Mouse (Mus musculus): ENCODE results near the gene Mvp. TPM values are rescaled to one million over a fixed set of nuclear protein-coding genes. Genes with fewer than 3 reads are reported as not detected.

Gene Mvp
- polyA plus RNA-seq, 1 experiment from 2014 or later = 10.9 TPM

GRCm38 (mm10) chr7:126951741-126952140, 62.7 kb downstream of the Mvp start:
- H3K27me3 ChIP-seq (ENCODE audit: insufficient read depth, low read length) = peaks cover 31% of the 10 kb centered on the region
- no peak overlapping the region for H3K27ac ChIP-seq (ENCODE audit: low read depth)
- 28% methylated on average over 4 of the region's 4 CpGs for WGBS (ENCODE audit: insufficient replicate concordance)
- H3K9me3 ChIP-seq (ENCODE audit: low read length) = no peaks in the 10 kb centered on the region
- H3K4me2 ChIP-seq (ENCODE audit: low read depth, low read length) = no peak overlapping the region
- no peak for ATAC-seq
- no peak for DNase-seq
- no peaks in the 10 kb centered on the region for H3K36me3 ChIP-seq (replicated peaks; ENCODE audit: insufficient read depth, low read length)
- H3K9ac ChIP-seq (replicated peaks) = no peak overlapping the region
- peaks cover 16% of the 10 kb centered on the region for H3K4me1 ChIP-seq (ENCODE audit: insufficient read depth)
- no peak for TF ChIP-seq CTCF (IDR thresholded peaks at IDR 0.05; ENCODE audit: low read depth)
- TF ChIP-seq EP300 (IDR thresholded peaks at IDR 0.05; ENCODE audit: low read depth) = no peak
- no peak overlapping the region for H3K4me3 ChIP-seq (ENCODE audit: low read depth, low read length)

GRCm38 (mm10) chr7:126950647-126951615, 63.5 kb downstream of the Mvp start:
- ATAC-seq (no peak), DNase-seq (no peak)
- WGBS (ENCODE audit: insufficient replicate concordance) = 8% methylated on average over 26 of the region's 26 CpGs
- peaks cover 16% of the 10 kb centered on the region for H3K4me1 ChIP-seq (ENCODE audit: insufficient read depth)
- H3K4me2 ChIP-seq (ENCODE audit: low read depth, low read length) = 0 out of 2 replicates have a peak overlapping the region, but pooled peaks have one; percentile 81
- no peak overlapping the region for H3K4me3 ChIP-seq (ENCODE audit: low read depth, low read length)
- H3K9me3 ChIP-seq (ENCODE audit: low read length) = no peaks in the 10 kb centered on the region
- no peak overlapping the region for H3K9ac ChIP-seq (replicated peaks)
- no peak overlapping the region for H3K27ac ChIP-seq (ENCODE audit: low read depth)
- H3K36me3 ChIP-seq (replicated peaks; ENCODE audit: insufficient read depth, low read length) = 0 out of 2 replicates have a peak, but pooled peaks cover under 1% of the 10 kb centered on the region
- peaks cover 31% of the 10 kb centered on the region for H3K27me3 ChIP-seq (ENCODE audit: insufficient read depth, low read length)
- no peak for TF ChIP-seq EP300 (IDR thresholded peaks at IDR 0.05; ENCODE audit: low read depth)
- no peak for TF ChIP-seq CTCF (IDR thresholded peaks at IDR 0.05; ENCODE audit: low read depth)

GRCm38 (mm10) chr7:126949793-126950646, 64.4 kb downstream of the Mvp start, which contains the start of gene Sez6l2:
TSS of gene Sez6l2 (plus strand) at chr7:126950563.
- Histone ChIP-seq H3K27ac (ENCODE audit: low read depth) (no peak within 1 kb of the TSS), H3K36me3 (replicated peaks; ENCODE audit: insufficient read depth, low read length) (0 out of 2 replicates have a peak, but pooled peaks cover 3% of the 10 kb centered on the region), H3K27me3 (ENCODE audit: insufficient read depth, low read length) (peaks cover 31% of the 10 kb centered on the region), H3K9ac (replicated peaks) (no peak within 1 kb of the TSS), H3K4me3 (ENCODE audit: low read depth, low read length) (peak within 1 kb of the TSS; percentile 46), H3K4me2 (ENCODE audit: low read depth, low read length) (peak within 1 kb of the TSS; percentile 81), H3K4me1 (ENCODE audit: insufficient read depth) (peaks cover 16% of the 10 kb centered on the region), H3K9me3 (ENCODE audit: low read length) (no peaks in the 10 kb centered on the region)
- DNase-seq (peak; percentile 94), ATAC-seq (peak; percentile 87)
- 2% methylated on average over 42 of the region's 42 CpGs for WGBS (ENCODE audit: insufficient replicate concordance)
- TF ChIP-seq EP300 (IDR thresholded peaks at IDR 0.05; ENCODE audit: low read depth) (no peak), CTCF (IDR thresholded peaks at IDR 0.05; ENCODE audit: low read depth) (0 out of 2 replicates have a peak, but pooled peaks have one; percentile 6)

- TF ChIP-seq EP300 (IDR thresholded peaks at IDR 0.05; ENCODE audit: low read depth) = no peak
- TF ChIP-seq CTCF (IDR thresholded peaks at IDR 0.05; ENCODE audit: low read depth) = no peak
- H3K27me3 ChIP-seq (ENCODE audit: insufficient read depth, low read length) = peaks cover 31% of the 10 kb centered on the region
- peak within 1 kb of the TSS; percentile 81 for H3K4me2 ChIP-seq (ENCODE audit: low read depth, low read length)
- DNase-seq (no peak), ATAC-seq (peak; percentile 50; the same call in 1 of the 2 replicates)
- peak within 1 kb of the TSS; percentile 46 for H3K4me3 ChIP-seq (ENCODE audit: low read depth, low read length)
- no peaks in the 10 kb centered on the region for H3K9me3 ChIP-seq (ENCODE audit: low read length)
- WGBS (ENCODE audit: insufficient replicate concordance) = 2% methylated on average over 19 of the region's 21 CpGs
- H3K36me3 ChIP-seq (replicated peaks; ENCODE audit: insufficient read depth, low read length) = 0 out of 2 replicates have a peak, but pooled peaks cover 3% of the 10 kb centered on the region
- no peak within 1 kb of the TSS for H3K27ac ChIP-seq (ENCODE audit: low read depth)
- peaks cover 16% of the 10 kb centered on the region for H3K4me1 ChIP-seq (ENCODE audit: insufficient read depth)
- H3K9ac ChIP-seq (replicated peaks) = no peak within 1 kb of the TSS
Observed at GRCm38 (mm10) chr7:126949403-126949792, 65.0 kb downstream of the Mvp start, which contains the start of gene Asphd1. TSS of gene Asphd1 (minus strand) at chr7:126949582.

- TF ChIP-seq CTCF (IDR thresholded peaks at IDR 0.05; ENCODE audit: low read depth) (no peak), EP300 (IDR thresholded peaks at IDR 0.05; ENCODE audit: low read depth) (no peak)
- Histone ChIP-seq H3K9me3 (ENCODE audit: low read length) (no peaks in the 10 kb centered on the region), H3K9ac (replicated peaks) (no peak overlapping the region), H3K27me3 (ENCODE audit: insufficient read depth, low read length) (peaks cover 31% of the 10 kb centered on the region), H3K36me3 (replicated peaks; ENCODE audit: insufficient read depth, low read length) (peaks cover 6% of the 10 kb centered on the region; the same call in 1 of the 2 replicates), H3K4me1 (ENCODE audit: insufficient read depth) (peaks cover 16% of the 10 kb centered on the region), H3K4me3 (ENCODE audit: low read depth, low read length) (no peak overlapping the region), H3K27ac (ENCODE audit: low read depth) (no peak overlapping the region), H3K4me2 (ENCODE audit: low read depth, low read length) (no peak overlapping the region)
- 82% methylated on average over 10 of the region's 10 CpGs for WGBS (ENCODE audit: insufficient replicate concordance)
- no peak for ATAC-seq
- DNase-seq = no peak
Observed at GRCm38 (mm10) chr7:126948626-126949025, 65.8 kb downstream of the Mvp start.
